Mouse (Mus musculus) heart, adult 2 months (tissue): ENCODE measurements around the gene Lcn5. TPM values are rescaled to one million over a fixed set of nuclear protein-coding genes. Genes with fewer than 3 reads are reported as not detected.
A peak's percentile ranks its signal among the peaks of the same experiment; 100 is the strongest.
"Not testable (repeated sequence)": the region's sequence is repeated elsewhere in the genome, so short reads cannot be mapped to it uniquely, and the experiment has no call there.

Experiments used
- DNase-seq, 2 experiments: peaks; one replicate each; pipeline ENCODE4 v3.0.0; 2021
- H3K27ac ChIP-seq: fragments of 200-600 bp; 2 replicates; pipeline ENCODE4 v1.8.1; 2022
- H3K27me3 ChIP-seq: fragments of 200-500 bp; 2 replicates; pipeline ENCODE4 v1.6.1; 2012; ENCODE audit warnings: mild to moderate bottlenecking, low read length, inconsistent platforms, mixed read lengths; ENCODE audit not compliant: control insufficient read depth, insufficient read depth
- H3K36me3 ChIP-seq: fragments of 200-500 bp; 2 replicates; pipeline ENCODE4 v1.6.1; 2012; ENCODE audit warnings: low read length, inconsistent platforms; ENCODE audit not compliant: control insufficient read depth, insufficient read depth
- H3K4me1 ChIP-seq: fragments of 200-500 bp; 2 replicates; pipeline ENCODE4 v1.6.1; 2011; ENCODE audit warnings: low read length; ENCODE audit not compliant: control insufficient read depth, insufficient read depth
- H3K4me3 ChIP-seq: fragments of 200-600 bp; 2 replicates; pipeline ENCODE4 v1.8.1; 2022
- H3K79me2 ChIP-seq: fragments of 200-500 bp; replicated peaks from 2 replicates; pipeline ENCODE4 v1.6.1; 2012; ENCODE audit warnings: mild to moderate bottlenecking, inconsistent platforms, low read length, moderate library complexity, mixed read lengths; ENCODE audit not compliant: control insufficient read depth, insufficient read depth
- H3K9ac ChIP-seq: fragments of 200-500 bp; 2 replicates; pipeline ENCODE4 v1.6.1; 2012; ENCODE audit warnings: low read depth, mild to moderate bottlenecking, control low read depth, inconsistent platforms, low read length, mixed read lengths
- CTCF ChIP-seq: fragments of 200-600 bp; IDR thresholded peaks from 2 replicates; pipeline ENCODE4 v1.8.1; 2022; ENCODE audit warnings: antibody characterized with exemption, mild to moderate bottlenecking, moderate library complexity
- EP300 ChIP-seq: fragments of 200-500 bp; IDR thresholded peaks from 2 replicates; pipeline ENCODE4 v1.6.1; 2011; ENCODE audit warnings: low read depth, low read length, control low read depth; ENCODE audit not compliant: insufficient read depth
- POLR2A ChIP-seq: fragments of 200-500 bp; IDR thresholded peaks from 2 replicates; pipeline ENCODE4 v1.6.1; 2011; ENCODE audit warnings: mild to moderate bottlenecking, low read depth, low read length, control low read depth; ENCODE audit not compliant: insufficient read depth
- WGBS: fragments of 180-500 bp; shearing (Covaris S2); methylation state at CpG from one replicate; pipeline ENCODE4 v1.1.7; 2018; 5-methylcytosine and 5-hydroxymethylcytosine counted together
- intact Hi-C: fragments of 180-260 bp; cut with DNase I; formaldehyde crosslinking; loops from one replicate; pipeline ENCODE4 v1.15.1; 2025
- polyA plus RNA-seq: library from polyadenylated mRNA; depleted of rRNA; stranded (reverse); fragments of >200 nt; gene quantifications from 2 replicates; pipeline ENCODE4 v1.2.3, GENCODE M21; 2012; rRNA removed
- total RNA-seq, 2 experiments: library from RNA; stranded (reverse); gene quantifications; 2 replicates each; pipeline ENCODE4 v1.2.3; 2021

The Lcn5 gene
- total and polyA plus RNA-seq, 3 experiments, result not detected

DNA sequence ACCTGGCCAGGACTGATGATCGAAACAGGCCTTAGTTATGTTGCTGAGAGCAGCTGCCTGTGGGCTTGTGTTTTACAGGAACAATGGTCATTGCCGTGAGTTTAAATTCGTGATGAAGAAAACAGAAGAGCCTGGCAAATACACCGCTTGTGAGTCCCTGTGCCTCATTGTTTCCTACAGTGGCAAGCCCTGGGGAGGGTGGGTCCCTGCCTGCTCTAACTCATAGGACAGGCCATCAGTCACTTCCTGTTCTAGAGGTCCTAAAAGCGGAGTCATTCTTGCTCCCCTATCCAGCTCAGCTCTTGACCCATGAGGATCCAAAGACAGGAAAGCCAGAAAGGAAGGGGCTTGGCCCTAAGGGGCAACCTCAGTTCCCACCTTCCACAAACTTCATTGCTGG, 43.2 kb downstream of the Lcn5 start:
- Histone ChIP-seq H3K4me3 (no peak overlapping the region), H3K9ac (no peak overlapping the region), H3K27ac (no peak overlapping the region; the same call in 1 of the 2 replicates), H3K27me3 (no peaks in the 10 kb centered on the region), H3K36me3 (no peaks in the 10 kb centered on the region), H3K4me1 (peaks cover 2% of the 10 kb centered on the region; the same call in 1 of the 2 replicates), H3K79me2 (no peaks in the 10 kb centered on the region)
- DNase-seq, result no peak
- WGBS, result 41% methylated on average over 5 of the region's 5 CpGs
- TF ChIP-seq CTCF (no peak), POLR2A (no peak), EP300 (no peak)
- intact Hi-C loops, result no loop called here

GRCm38 (mm10) chr2:25703706-25704105, 46.0 kb downstream of the Lcn5 start:
- no peaks in the 10 kb centered on the region for H3K27me3 ChIP-seq
- no peak overlapping the region for H3K27ac ChIP-seq
- 37% methylated on average over 4 of the region's 4 CpGs for WGBS
- H3K36me3 ChIP-seq, result no peaks in the 10 kb centered on the region
- DNase-seq, result no peak
- H3K79me2 ChIP-seq, result no peaks in the 10 kb centered on the region
- no peak overlapping the region for H3K9ac ChIP-seq
- intact Hi-C loops, result no loop called here
- TF ChIP-seq CTCF (no peak), EP300 (no peak), POLR2A (no peak)
- H3K4me3 ChIP-seq, result no peak overlapping the region
- H3K4me1 ChIP-seq, result peaks cover 4% of the 10 kb centered on the region

DNA sequence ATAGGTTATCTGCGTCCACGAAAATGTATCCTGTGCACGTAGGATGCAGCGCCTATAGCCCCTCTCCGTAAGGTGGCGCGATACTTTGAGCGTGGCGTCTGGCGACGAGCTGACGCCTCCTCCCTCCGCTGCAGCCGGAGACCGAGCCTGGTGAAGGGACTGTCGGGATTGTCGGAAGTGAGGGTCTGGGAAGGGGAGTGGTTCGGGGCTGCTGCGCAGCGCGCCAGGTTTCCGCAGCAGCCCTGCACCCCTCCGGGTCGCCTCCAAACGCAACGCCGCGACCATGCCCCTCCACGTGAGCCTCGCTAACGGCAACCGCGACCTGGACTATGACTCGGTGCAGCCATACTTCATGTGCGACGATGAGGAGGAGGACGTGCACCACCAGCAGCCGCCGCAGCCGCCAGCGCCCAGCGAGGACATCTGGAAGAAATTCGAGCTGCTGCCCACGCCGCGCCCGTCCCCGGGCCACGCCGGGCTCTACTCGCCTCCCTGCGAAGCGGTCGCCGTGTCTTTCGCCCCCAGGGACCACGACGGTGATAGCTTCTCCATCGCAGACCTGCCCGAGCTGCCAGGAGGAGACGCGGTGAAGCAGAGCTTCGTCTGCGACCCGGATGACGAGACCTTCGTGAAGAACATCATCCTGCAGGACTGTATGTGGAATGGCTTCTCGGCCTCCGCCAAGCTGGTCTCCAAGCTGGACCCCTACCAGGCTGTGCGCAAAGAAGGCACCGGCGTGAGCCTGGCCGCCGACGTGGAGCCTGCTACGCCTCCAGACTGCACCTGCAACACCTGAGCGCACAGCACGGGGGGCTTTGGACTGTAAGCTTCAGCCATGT, 49.1 kb downstream of the Lcn5 start, which contains the start of gene Bmyc:
TSS of gene Bmyc (plus strand) at position 97 of the 839 bp plus-strand sequence.
- H3K79me2 ChIP-seq, result no peaks in the 10 kb centered on the region
- H3K4me3 ChIP-seq, result peak within 1 kb of the TSS; percentile 92
- TF ChIP-seq POLR2A (peak; percentile 56; the same call in 1 of the 2 replicates), EP300 (peak; percentile 52; the same call in 1 of the 2 replicates), CTCF (peak; percentile 78)
- DNase-seq, result peak; percentile 83 to 85
- H3K9ac ChIP-seq, result peak within 1 kb of the TSS; percentile 87
- no peaks in the 10 kb centered on the region for H3K27me3 ChIP-seq
- H3K36me3 ChIP-seq, result no peaks in the 10 kb centered on the region
- peaks cover 3% of the 10 kb centered on the region for H3K4me1 ChIP-seq
- WGBS, result under 1% methylated on average over 78 of the region's 78 CpGs
- intact Hi-C loops, result no loop called here
- H3K27ac ChIP-seq, result peak within 1 kb of the TSS; percentile 69

GRCm38 (mm10) chr2:25708121-25708520, 50.4 kb downstream of the Lcn5 start:
- TF ChIP-seq EP300 (no peak), POLR2A (no peak), CTCF (peak; percentile 50)
- H3K4me1 ChIP-seq, result peaks cover 3% of the 10 kb centered on the region
- intact Hi-C loops, result loop anchor here (2.0 kb wide), 1 partner anchor 43 kb away; no protein-coding TSS in a partner anchor
- no peak overlapping the region for H3K4me3 ChIP-seq
- 87% methylated on average over 2 of the region's 2 CpGs for WGBS
- H3K27me3 ChIP-seq, result no peaks in the 10 kb centered on the region
- no peaks in the 10 kb centered on the region for H3K36me3 ChIP-seq
- H3K79me2 ChIP-seq, result no peaks in the 10 kb centered on the region
- DNase-seq, result peak in 1 of 2 experiments; percentile 11
- no peak overlapping the region for H3K9ac ChIP-seq
- no peak overlapping the region for H3K27ac ChIP-seq

DNA sequence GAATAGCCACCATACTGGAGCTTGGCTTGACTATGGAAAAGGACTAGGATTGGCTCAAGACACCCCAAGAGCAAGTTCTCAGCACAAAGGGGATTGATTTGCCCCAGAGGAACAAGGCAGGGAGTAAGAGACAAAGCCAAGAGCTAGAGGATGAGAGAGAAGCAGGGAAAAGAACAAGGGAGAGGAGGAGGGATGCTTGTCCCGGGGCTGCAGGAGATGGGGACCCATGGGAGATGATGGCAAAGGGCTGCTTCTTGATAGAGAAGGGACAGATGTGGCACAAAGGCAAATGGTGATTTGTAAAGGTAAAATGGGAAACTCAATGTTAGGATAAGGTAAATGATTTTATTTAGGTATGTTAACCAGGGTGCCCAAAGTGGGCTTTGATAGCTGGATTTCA, 51.3 kb downstream of the Lcn5 start:
- 90% methylated on average over 1 of the region's 1 CpGs for WGBS
- not testable (repeated sequence) for H3K4me3 ChIP-seq, H3K4me1 ChIP-seq, H3K27ac ChIP-seq, DNase-seq, H3K9ac ChIP-seq, H3K79me2 ChIP-seq, H3K27me3 ChIP-seq, H3K36me3 ChIP-seq
- intact Hi-C loops, result loop anchor here (2.0 kb wide), 1 partner anchor 42 kb away; no protein-coding TSS in a partner anchor

DNA sequence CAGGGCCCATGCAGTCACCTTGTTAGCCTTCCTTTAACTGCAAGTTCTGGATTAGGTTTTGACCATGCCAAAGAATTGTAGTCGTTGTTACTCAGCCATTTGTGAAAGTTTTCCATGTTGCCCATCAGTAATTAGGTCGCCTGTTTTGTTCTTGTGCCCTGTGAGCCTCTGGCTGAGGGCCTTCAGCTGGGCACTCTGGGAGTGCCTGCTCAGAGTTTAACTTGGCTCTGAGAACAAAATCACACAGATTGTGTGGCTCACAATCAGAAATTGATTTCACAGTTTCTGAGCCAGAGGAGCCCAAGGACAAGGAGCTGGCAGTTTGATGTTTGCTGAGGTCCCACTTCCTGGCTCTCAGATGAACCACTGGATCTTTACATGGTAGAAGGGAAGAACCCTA, 52.0 kb downstream of the Lcn5 start:
- not testable (repeated sequence) for H3K79me2 ChIP-seq, H3K4me1 ChIP-seq, H3K36me3 ChIP-seq, H3K27ac ChIP-seq, H3K27me3 ChIP-seq, DNase-seq, H3K4me3 ChIP-seq, H3K9ac ChIP-seq
- 66% methylated on average over 2 of the region's 2 CpGs for WGBS
- intact Hi-C loops, result loop anchor here (2.0 kb wide), 1 partner anchor 41 kb away; no protein-coding TSS in a partner anchor

Other genes starting within 250 kb of the Lcn5 start
- gene Fut7, start 234.7 kb upstream of the Lcn5 start, total RNA-seq, result under 1 TPM in 1 of 2 experiments, not detected in 1; 0.11 TPM
- gene Fut7, start 234.7 kb upstream of the Lcn5 start, polyA plus RNA-seq, result 0.43 TPM in 1 of 2 replicates, not detected in the other
- 10 to 100 TPM; 36.1 to 41.1 TPM for gene Abca2, start 229.2 kb upstream of the Lcn5 start, total RNA-seq
- 43.4 and 44.2 TPM in 2 replicates for gene Abca2, start 229.2 kb upstream of the Lcn5 start, polyA plus RNA-seq
- gene Clic3, start 201.1 kb upstream of the Lcn5 start, total RNA-seq, result 1 to 10 TPM; 1.4 to 1.8 TPM
- gene Clic3, start 201.1 kb upstream of the Lcn5 start, polyA plus RNA-seq, result 4.8 and 7.4 TPM in 2 replicates
- 10 to 100 TPM; 17.7 to 20.6 TPM for gene Paxx, start 196.9 kb upstream of the Lcn5 start, total RNA-seq
- gene Paxx, start 196.9 kb upstream of the Lcn5 start, polyA plus RNA-seq, result 32.8 and 36.8 TPM in 2 replicates
- gene Ptgds, start 187.9 kb upstream of the Lcn5 start, total RNA-seq, result 100 to 1,000 TPM; 472 to 774 TPM
- 198 and 795 TPM in 2 replicates for gene Ptgds, start 187.9 kb upstream of the Lcn5 start, polyA plus RNA-seq
- not detected for gene Lcn12, start 164.0 kb upstream of the Lcn5 start, total RNA-seq
- gene Lcn12, start 164.0 kb upstream of the Lcn5 start, polyA plus RNA-seq, result not detected in 2 replicates
- 10 to 100 TPM; 82.7 to 84.8 TPM for gene Fbxw5, start 157.2 kb upstream of the Lcn5 start, total RNA-seq
- gene Fbxw5, start 157.2 kb upstream of the Lcn5 start, polyA plus RNA-seq, result 32.9 and 41.0 TPM in 2 replicates
- 1 to 10 TPM; 1.3 to 1.6 TPM for gene C8g, start 156.2 kb upstream of the Lcn5 start, total RNA-seq
- 4.1 and 6.1 TPM in 2 replicates for gene C8g, start 156.2 kb upstream of the Lcn5 start, polyA plus RNA-seq
- 10 to 100 TPM; 13.5 to 15.8 TPM for gene Traf2, start 111.0 kb upstream of the Lcn5 start, total RNA-seq
- 10.8 and 15.1 TPM in 2 replicates for gene Traf2, start 111.0 kb upstream of the Lcn5 start, polyA plus RNA-seq
- 100 to 1,000 TPM; 211 to 222 TPM for gene Edf1, start 100.1 kb upstream of the Lcn5 start, total RNA-seq
- 81.9 and 110 TPM in 2 replicates for gene Edf1, start 100.1 kb upstream of the Lcn5 start, polyA plus RNA-seq
- 1 to 10 TPM in 1 of 2 experiments, under 1 TPM in 1; 0.60 to 2.2 TPM for gene Mamdc4, start 83.1 kb upstream of the Lcn5 start, total RNA-seq
- gene Mamdc4, start 83.1 kb upstream of the Lcn5 start, polyA plus RNA-seq, result 1.6 and 8.5 TPM in 2 replicates
- 10 to 100 TPM; 52.6 to 69.9 TPM for gene Phpt1, start 82.7 kb upstream of the Lcn5 start, total RNA-seq
- gene Phpt1, start 82.7 kb upstream of the Lcn5 start, polyA plus RNA-seq, result 100 and 101 TPM in 2 replicates
- gene Ajm1, start 76.2 kb upstream of the Lcn5 start, total RNA-seq, result under 1 TPM; 0.05 to 0.36 TPM
- gene Ajm1, start 76.2 kb upstream of the Lcn5 start, polyA plus RNA-seq, result 0.15 and 1.1 TPM in 2 replicates
- gene Rabl6, start 49.4 kb upstream of the Lcn5 start, total RNA-seq, result 10 to 100 TPM; 61.2 to 65.3 TPM
- gene Rabl6, start 49.4 kb upstream of the Lcn5 start, polyA plus RNA-seq, result 48.8 and 56.0 TPM in 2 replicates
- gene Ccdc183, start 40.3 kb upstream of the Lcn5 start, total RNA-seq, result not detected
- not detected in 2 replicates for gene Ccdc183, start 40.3 kb upstream of the Lcn5 start, polyA plus RNA-seq
- 10 to 100 TPM; 29.4 to 32.6 TPM for gene Tmem141, start 35.9 kb upstream of the Lcn5 start, total RNA-seq
- gene Tmem141, start 35.9 kb upstream of the Lcn5 start, polyA plus RNA-seq, result 49.2 and 73.7 TPM in 2 replicates
- 1 to 10 TPM; 4.8 to 6.8 TPM for gene Fcna, start 29.9 kb upstream of the Lcn5 start, total RNA-seq
- gene Fcna, start 29.9 kb upstream of the Lcn5 start, polyA plus RNA-seq, result 3.4 and 4.0 TPM in 2 replicates
- gene Lcn8, start 4.8 kb upstream of the Lcn5 start, total RNA-seq, result 1 to 10 TPM in 1 of 2 experiments, under 1 TPM in 1; 0.98 to 1.2 TPM
- 0.20 TPM in 1 of 2 replicates, not detected in the other for gene Lcn8, start 4.8 kb upstream of the Lcn5 start, polyA plus RNA-seq
- not detected for gene Lcn6, start 18.8 kb downstream of the Lcn5 start, total RNA-seq
- not detected in 2 replicates for gene Lcn6, start 18.8 kb downstream of the Lcn5 start, polyA plus RNA-seq
- not detected for gene Lcn10, start 24.8 kb downstream of the Lcn5 start, total RNA-seq
- gene Lcn10, start 24.8 kb downstream of the Lcn5 start, polyA plus RNA-seq, result not detected in 2 replicates
- not detected for gene Obp2a, start 42.1 kb downstream of the Lcn5 start, total RNA-seq
- gene Obp2a, start 42.1 kb downstream of the Lcn5 start, polyA plus RNA-seq, result not detected in 2 replicates
- gene Bmyc, start 48.8 kb downstream of the Lcn5 start, total RNA-seq, result 10 to 100 TPM; 12.7 to 14.8 TPM
- gene Bmyc, start 48.8 kb downstream of the Lcn5 start, polyA plus RNA-seq, result 11.9 and 21.2 TPM in 2 replicates
- not detected for gene Obp2b, start 79.1 kb downstream of the Lcn5 start, total RNA-seq
- not detected in 2 replicates for gene Obp2b, start 79.1 kb downstream of the Lcn5 start, polyA plus RNA-seq
- gene Lcn3, start 107.6 kb downstream of the Lcn5 start, total RNA-seq, result not detected
- not detected in 2 replicates for gene Lcn3, start 107.6 kb downstream of the Lcn5 start, polyA plus RNA-seq
- gene Lcn11, start 119.1 kb downstream of the Lcn5 start, total RNA-seq, result not detected
- gene Lcn11, start 119.1 kb downstream of the Lcn5 start, polyA plus RNA-seq, result not detected in 2 replicates
- gene Gm13539, start 124.3 kb downstream of the Lcn5 start, total RNA-seq, result not detected
- gene Gm13539, start 124.3 kb downstream of the Lcn5 start, polyA plus RNA-seq, result not detected in 2 replicates
- not detected for gene Glt6d1, start 157.9 kb downstream of the Lcn5 start, total RNA-seq
- gene Glt6d1, start 157.9 kb downstream of the Lcn5 start, polyA plus RNA-seq, result not detected in 2 replicates
- not detected for gene Lcn9, start 165.2 kb downstream of the Lcn5 start, total RNA-seq
- gene Lcn9, start 165.2 kb downstream of the Lcn5 start, polyA plus RNA-seq, result not detected in 2 replicates
- gene Sohlh1, start 189.3 kb downstream of the Lcn5 start, total RNA-seq, result not detected
- not detected in 2 replicates for gene Sohlh1, start 189.3 kb downstream of the Lcn5 start, polyA plus RNA-seq
- gene Kcnt1, start 205.8 kb downstream of the Lcn5 start, total RNA-seq, result under 1 TPM; 0.55 to 0.66 TPM
- 0.92 and 0.97 TPM in 2 replicates for gene Kcnt1, start 205.8 kb downstream of the Lcn5 start, polyA plus RNA-seq